Mouse (Mus musculus): ENCODE data around the gene Mpdu1. TPM values are rescaled to one million over a fixed set of nuclear protein-coding genes. Genes with fewer than 3 reads are reported as not detected.
A peak's percentile ranks its signal among the peaks of the same experiment; 100 is the strongest.
"Not testable (repeated sequence)": the region's sequence is repeated elsewhere in the genome, so short reads cannot be mapped to it uniquely, and the experiment has no call there.

Gene Mpdu1
- total and polyA plus RNA-seq, 3 experiments, result 110 to 210 (median 210) TPM

- no peak for TF ChIP-seq POLR2AphosphoS2 (IDR thresholded peaks at IDR 0.05; ENCODE audit: low read depth, low read length)
- TF ChIP-seq PAX5 (IDR thresholded peaks at IDR 0.05; ENCODE audit: low read length), result no peak
- TF ChIP-seq RAD21 (IDR thresholded peaks at IDR 0.05; ENCODE audit: low read depth, low read length), result no peak
- no peak for TF ChIP-seq SMC3 (IDR thresholded peaks at IDR 0.05; ENCODE audit: low read depth, low read length)
- no peak for TF ChIP-seq UBTF (IDR thresholded peaks at IDR 0.05; ENCODE audit: low read depth, low read length)
- TF ChIP-seq SIN3A (IDR thresholded peaks at IDR 0.05; ENCODE audit: low read length), result no peak
- no peak for TF ChIP-seq MEF2A (IDR thresholded peaks at IDR 0.05; ENCODE audit: borderline replicate concordance, low read depth, low read length)
- TF ChIP-seq ETS1 (conservative IDR thresholded peaks at IDR 0.05; ENCODE audit: low read depth, low read length), result no peak
- no peak for TF ChIP-seq CHD2 (IDR thresholded peaks at IDR 0.05; ENCODE audit: low read length)
- TF ChIP-seq EP300 (IDR thresholded peaks at IDR 0.05; ENCODE audit: low read length), result no peak
- no peak for TF ChIP-seq ZMIZ1 (IDR thresholded peaks at IDR 0.05; ENCODE audit: low read depth, low read length)
- TF ChIP-seq JUN (IDR thresholded peaks at IDR 0.05; ENCODE audit: insufficient read depth, low read depth, low read length), result no peak
- no peak for TF ChIP-seq POLR2A (IDR thresholded peaks at IDR 0.05; ENCODE audit: low read depth, low read length)
- no peak for TF ChIP-seq MAZ (IDR thresholded peaks at IDR 0.05; ENCODE audit: low read depth, low read length)
- TF ChIP-seq ZNF384 (IDR thresholded peaks at IDR 0.05; ENCODE audit: low read depth, low read length), result no peak
- TF ChIP-seq ELF1 (IDR thresholded peaks at IDR 0.05; ENCODE audit: low read depth, low read length), result no peak
- H3K4me1 ChIP-seq (ENCODE audit: control insufficient read depth in 1 of 2, insufficient read depth in 2 of 2), result peaks cover 0 to 7% of the 10 kb centered on the region in 2 experiments; a peak in 2 of 4 replicates
- no peak overlapping the region for H3K9ac ChIP-seq (ENCODE audit: insufficient read depth, low read depth)
- dilution Hi-C loops (cut with MboI; ENCODE audit: extremely low pct_ligation_motif_present, extremely low pct_unique_long_range_greater_than_20kb, low sequenced_read_pairs), result no loop called here
- no peak for DNase-seq (ENCODE audit: extremely low read depth)
- H3K4me2 ChIP-seq (ENCODE audit: insufficient read depth, low read depth, poor library complexity, severe bottlenecking), result no peak overlapping the region
- no peaks in the 10 kb centered on the region for H3K79me2 ChIP-seq (replicated peaks; ENCODE audit: control insufficient read depth, extremely low read depth, insufficient read depth, poor library complexity, severe bottlenecking)
- in situ Hi-C loops (cut with MboI; ENCODE audit: low pct_ligation_motif_present, low pct_unique_long_range_greater_than_20kb, low sequenced_read_pairs), result no loop called here
- H3K27me3 ChIP-seq (replicated peaks), result peaks cover 5% of the 10 kb centered on the region
- H3K27ac ChIP-seq (ENCODE audit: insufficient read depth, low read depth), result no peak overlapping the region
- no peak overlapping the region for H3K4me3 ChIP-seq (replicated peaks in 1 of 3; ENCODE audit: low read depth in 2 of 3, low read length in 2 of 3, poor library complexity in 1 of 3)
- H3K36me3 ChIP-seq (replicated peaks in 1 of 2; ENCODE audit: control insufficient read depth in 1 of 2, insufficient read depth in 1 of 2, low read length in 1 of 2), result no peaks in the 10 kb centered on the region
- H3K9me3 ChIP-seq (replicated peaks; ENCODE audit: low read length), result no peaks in the 10 kb centered on the region
Measured at GRCm38 (mm10) chr11:69703814-69704612, 41.6 kb upstream of the Mpdu1 start.

- H3K27ac ChIP-seq (ENCODE audit: insufficient read depth, low read depth); H3K79me2 ChIP-seq (replicated peaks; ENCODE audit: control insufficient read depth, extremely low read depth, insufficient read depth, poor library complexity, severe bottlenecking); H3K4me3 ChIP-seq (replicated peaks in 1 of 3; ENCODE audit: low read depth in 2 of 3, low read length in 2 of 3, poor library complexity in 1 of 3); dilution Hi-C loops (cut with MboI; ENCODE audit: extremely low pct_ligation_motif_present, extremely low pct_unique_long_range_greater_than_20kb, low sequenced_read_pairs); H3K4me1 ChIP-seq (ENCODE audit: control insufficient read depth in 1 of 2, insufficient read depth in 2 of 2); H3K27me3 ChIP-seq (replicated peaks); H3K9ac ChIP-seq (ENCODE audit: insufficient read depth, low read depth); DNase-seq (ENCODE audit: extremely low read depth); H3K4me2 ChIP-seq (ENCODE audit: insufficient read depth, low read depth, poor library complexity, severe bottlenecking); H3K9me3 ChIP-seq (replicated peaks; ENCODE audit: low read length); in situ Hi-C loops (cut with MboI; ENCODE audit: low pct_ligation_motif_present, low pct_unique_long_range_greater_than_20kb, low sequenced_read_pairs); H3K36me3 ChIP-seq (replicated peaks in 1 of 2; ENCODE audit: control insufficient read depth in 1 of 2, insufficient read depth in 1 of 2, low read length in 1 of 2): not testable (repeated sequence)
- TF ChIP-seq TBP (conservative IDR thresholded peaks at IDR 0.05; ENCODE audit: low read depth, low read length), result peak; percentile 66; the same call in 1 of the 2 replicates
Measured at GRCm38 (mm10) chr11:69703381-69703780, 40.9 kb upstream of the Mpdu1 start.

- H3K4me2 ChIP-seq (ENCODE audit: insufficient read depth, low read depth, poor library complexity, severe bottlenecking); H3K9me3 ChIP-seq (replicated peaks; ENCODE audit: low read length); H3K9ac ChIP-seq (ENCODE audit: insufficient read depth, low read depth); in situ Hi-C loops (cut with MboI; ENCODE audit: low pct_ligation_motif_present, low pct_unique_long_range_greater_than_20kb, low sequenced_read_pairs); dilution Hi-C loops (cut with MboI; ENCODE audit: extremely low pct_ligation_motif_present, extremely low pct_unique_long_range_greater_than_20kb, low sequenced_read_pairs); H3K27ac ChIP-seq (ENCODE audit: insufficient read depth, low read depth); H3K27me3 ChIP-seq (replicated peaks); H3K36me3 ChIP-seq (replicated peaks in 1 of 2; ENCODE audit: control insufficient read depth in 1 of 2, insufficient read depth in 1 of 2, low read length in 1 of 2); H3K4me3 ChIP-seq (replicated peaks in 1 of 3; ENCODE audit: low read depth in 2 of 3, low read length in 2 of 3, poor library complexity in 1 of 3); DNase-seq (ENCODE audit: extremely low read depth); H3K79me2 ChIP-seq (replicated peaks; ENCODE audit: control insufficient read depth, extremely low read depth, insufficient read depth, poor library complexity, severe bottlenecking); H3K4me1 ChIP-seq (ENCODE audit: control insufficient read depth in 1 of 2, insufficient read depth in 2 of 2): not testable (repeated sequence)
Measured at GRCm38 (mm10) chr11:69702886-69703285, 40.4 kb upstream of the Mpdu1 start.

Measured in CH12.LX (cell line).